Mouse (Mus musculus) stomach, postnatal 0 days (tissue): ENCODE measurements around the gene Arhgef5. TPM values are rescaled to one million over a fixed set of nuclear protein-coding genes. Genes with fewer than 3 reads are reported as not detected.
A peak's percentile ranks its signal among the peaks of the same experiment; 100 is the strongest.
"Not testable (repeated sequence)": the region's sequence is repeated elsewhere in the genome, so short reads cannot be mapped to it uniquely, and the experiment has no call there.

ENCODE experiments used
- ATAC-seq: fragments of 200-750 bp; cut with Nextera tagmentation; 2 replicates; pipeline ENCODE4 v1.8.0; 2017; ENCODE audit not compliant: low FRiP score, low TSS enrichment
- DNase-seq: peaks from one replicate; pipeline ENCODE4 v3.0.0-alpha.2; 2016; ENCODE audit warnings: low spot score
- H3K27ac ChIP-seq: fragments of 300-500 bp; sonication (generic); replicated peaks from 2 replicates; pipeline ENCODE4 v1.5.1; 2014; ENCODE audit warnings: mild to moderate bottlenecking, control low read depth
- H3K27me3 ChIP-seq: fragments of 300-500 bp; sonication (generic); 2 replicates; pipeline ENCODE4 v1.6.1; 2014; ENCODE audit warnings: low read length; ENCODE audit not compliant: control insufficient read depth, insufficient read depth
- H3K36me3 ChIP-seq: fragments of 300-500 bp; sonication (generic); 2 replicates; pipeline ENCODE4 v1.6.1; 2014; ENCODE audit warnings: low read length, mixed read lengths; ENCODE audit not compliant: control insufficient read depth, insufficient read depth
- H3K4me1 ChIP-seq: fragments of 300-500 bp; sonication (generic); replicated peaks from 2 replicates; pipeline ENCODE4 v1.6.1; 2014; ENCODE audit warnings: antibody characterized with exemption; ENCODE audit not compliant: control insufficient read depth, insufficient read depth
- H3K4me2 ChIP-seq: fragments of 300-500 bp; sonication (generic); replicated peaks from 2 replicates; pipeline ENCODE4 v1.6.1; 2014; ENCODE audit warnings: low read depth, mild to moderate bottlenecking, control low read depth, moderate library complexity
- H3K4me3 ChIP-seq: fragments of 300-500 bp; sonication (generic); 2 replicates; pipeline ENCODE4 v1.5.1; 2014; ENCODE audit warnings: low read depth, low read length, control low read depth
- H3K9ac ChIP-seq: fragments of 300-500 bp; sonication (generic); 2 replicates; pipeline ENCODE4 v1.6.1; 2014; ENCODE audit warnings: mild to moderate bottlenecking, low read length, control low read depth, mixed read lengths
- H3K9me3 ChIP-seq: fragments of 300-500 bp; sonication (generic); 2 replicates; pipeline ENCODE4 v1.6.1; 2016; ENCODE audit warnings: low read length; ENCODE audit not compliant: control insufficient read depth
- CTCF ChIP-seq: IDR thresholded peaks from 2 replicates; pipeline ENCODE4 v1.5.1; 2016; ENCODE audit warnings: antibody characterized with exemption, low read depth, mild to moderate bottlenecking, moderate library complexity
- EP300 ChIP-seq: optimal IDR thresholded peaks from 2 replicates; pipeline ENCODE3; 2016; ENCODE audit warnings: antibody characterized with exemption
- WGBS: fragments of 180-500 bp; shearing (Covaris S2); extraction: QIAGEN DNeasy Blood & Tissue Kit; methylation state at CpG from one replicate; pipeline ENCODE4 v1.1.7; 2014; 5-methylcytosine and 5-hydroxymethylcytosine counted together
- polyA plus RNA-seq: library from polyadenylated mRNA; unstranded; fragments of >200 nt; fragmentation: Nextera tagmentation; extraction: Ambion mirVana; gene quantifications from 2 replicates; pipeline ENCODE4 v1.2.1, GENCODE M21; 2015

Arhgef5 gene
- polyA plus RNA-seq = 13.4 and 15.8 TPM in 2 replicates

DNA sequence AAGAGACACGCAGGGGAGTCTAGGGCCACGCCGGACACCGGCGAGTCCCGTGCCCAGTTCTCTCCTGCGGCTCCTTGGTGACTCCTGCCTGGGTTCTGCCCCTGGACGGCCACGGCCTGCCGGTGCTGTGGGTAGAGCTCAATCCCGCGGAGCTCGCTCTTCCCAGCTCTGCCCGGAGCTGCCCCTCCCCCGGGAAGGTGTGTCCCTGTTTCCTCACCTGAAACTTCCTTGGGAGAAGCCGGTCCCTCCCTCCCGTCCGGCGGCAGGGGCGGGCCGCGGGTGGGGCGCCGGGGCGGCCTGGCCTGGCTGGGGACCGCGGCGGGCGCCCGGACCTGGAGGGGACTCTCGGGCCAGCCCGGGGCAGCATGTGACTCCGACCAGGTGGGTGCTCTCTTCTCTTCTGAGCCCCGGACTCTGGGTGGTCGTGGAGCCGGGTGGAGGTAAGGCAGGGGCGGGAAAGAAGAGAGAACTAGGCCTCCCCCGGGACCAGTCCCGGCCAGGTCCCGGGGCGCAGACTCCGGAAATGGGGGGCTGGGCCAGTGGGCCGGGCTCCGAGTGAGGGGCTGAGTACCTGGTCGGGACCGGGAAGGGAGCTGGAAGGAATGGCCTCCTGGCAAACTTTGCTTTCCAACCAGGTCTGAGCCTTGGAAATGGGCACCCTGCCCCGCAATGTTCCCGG lies at the start of gene Arhgef5:
Gene Arhgef5 (plus strand): TSS at position 220 of the 679 bp plus-strand sequence.
- peak; percentile 98 for ATAC-seq
- TF ChIP-seq CTCF = no peak
- no peak for TF ChIP-seq EP300
- H3K27ac ChIP-seq = peak within 1 kb of the TSS; percentile 93
- H3K27me3 ChIP-seq = no peaks in the 10 kb centered on the region
- peak within 1 kb of the TSS; percentile 81 for H3K4me3 ChIP-seq
- H3K4me2 ChIP-seq = peak within 1 kb of the TSS; percentile 91
- WGBS = 0% methylated on average over 27 of the region's 48 CpGs
- H3K4me1 ChIP-seq = no peaks in the 10 kb centered on the region
- H3K36me3 ChIP-seq = no peaks in the 10 kb centered on the region
- no peaks in the 10 kb centered on the region for H3K9me3 ChIP-seq
- peak within 1 kb of the TSS; percentile 94 for H3K9ac ChIP-seq
- DNase-seq = peak; percentile 94

GRCm38 (mm10) chr6:43231255-43231654 lies 34.1 kb upstream of the Arhgef5 start, which contains the start of gene Olfr47:
Olfr47 (plus strand) TSS chr6:43231529.
- 78% methylated on average over 1 of the region's 1 CpGs for WGBS
- DNase-seq, H3K9ac ChIP-seq, H3K36me3 ChIP-seq, H3K9me3 ChIP-seq, H3K27me3 ChIP-seq, H3K4me1 ChIP-seq, H3K27ac ChIP-seq, H3K4me3 ChIP-seq, H3K4me2 ChIP-seq, ATAC-seq: not testable (repeated sequence)

- Histone ChIP-seq H3K4me2 (no peak overlapping the region), H3K9me3 (no peaks in the 10 kb centered on the region), H3K27ac (no peak overlapping the region), H3K4me3 (no peak overlapping the region), H3K4me1 (no peaks in the 10 kb centered on the region), H3K9ac (no peak overlapping the region), H3K36me3 (no peaks in the 10 kb centered on the region), H3K27me3 (no peaks in the 10 kb centered on the region)
- TF ChIP-seq CTCF = peak; percentile 61
- no peak for TF ChIP-seq EP300
- ATAC-seq (no peak), DNase-seq (no peak)
- 19% methylated on average over 4 of the region's 4 CpGs for WGBS
Measured at GRCm38 (mm10) chr6:43242061-43242460, 23.3 kb upstream of the Arhgef5 start.

DNA sequence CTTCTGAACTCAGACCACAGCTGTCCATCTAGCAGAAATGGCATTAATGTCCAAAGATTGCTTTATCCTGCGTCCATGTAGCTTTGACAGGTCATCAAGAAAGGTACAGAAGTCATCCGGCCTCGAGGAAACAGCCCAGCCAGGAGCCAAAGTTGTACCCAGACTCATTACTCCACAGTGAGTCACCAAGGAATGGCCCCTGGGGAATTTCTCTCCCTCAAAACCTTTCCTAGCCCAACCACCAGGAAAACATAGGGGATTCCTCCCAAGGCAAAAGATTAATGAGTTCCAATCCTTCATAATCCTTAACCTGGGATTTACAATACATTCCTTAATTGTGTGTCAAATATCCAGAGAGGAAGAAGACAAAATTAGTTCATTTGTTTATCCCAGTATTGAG lies 18.0 kb upstream of the Arhgef5 start:
- TF ChIP-seq EP300 (no peak), CTCF (no peak)
- Histone ChIP-seq H3K36me3 (no peaks in the 10 kb centered on the region), H3K9ac (no peak overlapping the region), H3K4me1 (no peaks in the 10 kb centered on the region), H3K9me3 (no peaks in the 10 kb centered on the region), H3K27me3 (no peaks in the 10 kb centered on the region), H3K4me3 (no peak overlapping the region), H3K27ac (no peak overlapping the region), H3K4me2 (no peak overlapping the region)
- no peak for DNase-seq
- WGBS = 38% methylated on average over 3 of the region's 3 CpGs
- ATAC-seq = no peak

- no peak for TF ChIP-seq EP300
- TF ChIP-seq CTCF = no peak
- Histone ChIP-seq H3K9ac (no peak overlapping the region), H3K4me3 (no peak overlapping the region), H3K27me3 (no peaks in the 10 kb centered on the region), H3K4me2 (no peak overlapping the region), H3K36me3 (no peaks in the 10 kb centered on the region), H3K27ac (no peak overlapping the region), H3K9me3 (no peaks in the 10 kb centered on the region), H3K4me1 (no peaks in the 10 kb centered on the region)
- ATAC-seq (no peak), DNase-seq (no peak)
- WGBS = 71% methylated on average over 1 of the region's 1 CpGs
Measured at GRCm38 (mm10) chr6:43252994-43253393, 12.4 kb upstream of the Arhgef5 start.

DNA sequence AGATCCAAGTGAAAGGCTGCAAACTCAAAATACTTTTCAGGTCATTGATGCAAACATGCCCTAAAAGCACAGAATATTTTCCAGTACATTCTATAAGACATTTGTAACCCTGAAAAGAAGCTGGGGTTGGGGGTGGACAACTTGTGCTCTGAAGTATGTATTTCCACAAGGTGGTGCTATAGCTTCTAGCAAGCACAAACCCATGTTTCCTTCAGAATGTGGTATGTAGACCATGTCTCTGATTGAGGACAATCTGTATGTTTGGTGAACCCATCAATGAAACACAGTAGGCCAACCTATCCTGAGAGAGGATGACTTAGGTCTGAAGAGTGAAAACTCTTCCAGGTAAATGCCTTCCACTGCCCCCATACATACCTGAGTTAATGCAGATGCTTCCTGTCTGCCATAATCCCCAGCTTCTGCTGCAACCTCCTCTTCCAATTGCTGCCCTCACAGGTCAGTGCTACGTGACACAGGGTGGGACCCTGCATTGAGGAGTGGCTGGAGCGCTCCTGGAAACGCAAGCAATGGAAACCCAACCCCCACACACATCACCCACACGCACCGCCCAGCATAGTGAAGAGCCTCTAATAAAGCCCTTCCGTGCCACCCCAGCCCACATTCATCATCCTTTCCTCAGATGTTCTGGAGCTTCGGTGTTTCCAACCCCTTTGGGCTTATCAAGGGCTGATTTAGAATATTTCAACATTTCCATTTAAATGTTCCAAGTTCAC lies 11.0 kb upstream of the Arhgef5 start:
- no peak overlapping the region for H3K9ac ChIP-seq
- no peaks in the 10 kb centered on the region for H3K36me3 ChIP-seq
- TF ChIP-seq CTCF (peak; percentile 89), EP300 (no peak)
- ATAC-seq (no peak), DNase-seq (no peak)
- H3K27me3 ChIP-seq = no peaks in the 10 kb centered on the region
- H3K4me2 ChIP-seq = no peak overlapping the region
- H3K27ac ChIP-seq = no peak overlapping the region
- H3K4me1 ChIP-seq = no peaks in the 10 kb centered on the region
- WGBS = 57% methylated on average over 7 of the region's 7 CpGs
- no peaks in the 10 kb centered on the region for H3K9me3 ChIP-seq
- H3K4me3 ChIP-seq = no peak overlapping the region
